Mouse (Mus musculus): Measurements from ENCODE around the gene Defa32. TPM values are rescaled to one million over a fixed set of nuclear protein-coding genes. Genes with fewer than 3 reads are reported as not detected.

Gene Defa32
- 1.7 TPM in 1 of 2 replicates, not detected in the other for polyA plus RNA-seq (2012; rRNA removed; ENCODE audit: low replicate concordance)

GRCm38 (mm10) chr8:21528732-21529131 is at the start of gene Defa32:
TSS of gene Defa32 (plus strand) at chr8:21529032.

DNA sequence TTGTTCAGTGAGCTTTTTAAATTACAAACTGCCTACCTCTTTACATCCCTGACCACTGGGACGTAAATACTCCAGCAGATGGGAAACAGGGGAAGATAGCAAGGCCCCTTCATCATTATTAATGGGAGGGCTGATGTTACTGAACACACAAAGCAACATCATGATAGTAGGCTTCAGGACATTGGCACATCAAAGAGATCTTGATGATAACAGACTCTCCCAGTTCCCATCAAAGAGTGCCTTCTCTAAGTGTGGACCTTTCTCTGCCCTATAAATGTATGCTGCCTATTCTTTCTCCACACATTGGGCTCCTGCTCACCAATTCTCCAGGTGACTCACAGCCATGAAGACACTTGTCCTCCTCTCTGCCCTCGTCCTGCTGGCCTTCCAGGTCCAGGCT is 19.9 kb upstream of the Defa32 start, which contains the start of gene Defa20:
Gene Defa20, plus strand, starts transcription at position 301 of the 400 bp plus-strand sequence.

GRCm38 (mm10) chr8:21565086-21565485 is 36.3 kb downstream of the Defa32 start, which contains the start of gene Defa37:
TSS of gene Defa37 (plus strand) at chr8:21565386.

Other genes with a start within 250 kb of the Defa32 start
- gene Defa27, start 213.5 kb upstream of the Defa32 start, polyA plus RNA-seq (2012; rRNA removed; ENCODE audit: low replicate concordance) = not detected in 2 replicates
- 87.2 and 348 TPM in 2 replicates for gene Defa29, start 202.0 kb upstream of the Defa32 start, polyA plus RNA-seq (2012; rRNA removed; ENCODE audit: low replicate concordance)
- 16.4 TPM in 1 of 2 replicates, not detected in the other for gene Defa2, start 150.5 kb upstream of the Defa32 start, polyA plus RNA-seq (2012; rRNA removed; ENCODE audit: low replicate concordance)
- gene Defa33, start 137.2 kb upstream of the Defa32 start, polyA plus RNA-seq (2012; rRNA removed; ENCODE audit: low replicate concordance) = 3.2 TPM in 1 of 2 replicates, not detected in the other
- 162 and 240 TPM in 2 replicates for gene Defa36, start 101.6 kb upstream of the Defa32 start, polyA plus RNA-seq (2012; rRNA removed; ENCODE audit: low replicate concordance)
- gene Gm7849, start 72.5 kb upstream of the Defa32 start, polyA plus RNA-seq (2012; rRNA removed; ENCODE audit: low replicate concordance) = 10.6 and 78.7 TPM in 2 replicates
- 8.4 TPM in 1 of 2 replicates, not detected in the other for gene Defa20, start 19.8 kb upstream of the Defa32 start, polyA plus RNA-seq (2012; rRNA removed; ENCODE audit: low replicate concordance)
- not detected in 2 replicates for gene Defa37, start 36.4 kb downstream of the Defa32 start, polyA plus RNA-seq (2012; rRNA removed; ENCODE audit: low replicate concordance)
- 0.45 TPM in 1 of 2 replicates, not detected in the other for gene Defa28, start 54.0 kb downstream of the Defa32 start, polyA plus RNA-seq (2012; rRNA removed; ENCODE audit: low replicate concordance)
- gene Gm7861, start 65.5 kb downstream of the Defa32 start, polyA plus RNA-seq (2012; rRNA removed; ENCODE audit: low replicate concordance) = 33.1 TPM in 1 of 2 replicates, not detected in the other
- 0.42 and 1.5 TPM in 2 replicates for gene Defa26, start 89.2 kb downstream of the Defa32 start, polyA plus RNA-seq (2012; rRNA removed; ENCODE audit: low replicate concordance)
- gene Defa17, start 126.7 kb downstream of the Defa32 start, polyA plus RNA-seq (2012; rRNA removed; ENCODE audit: low replicate concordance) = 8.3 and 19.8 TPM in 2 replicates
- not detected in 2 replicates for gene Defa34, start 136.8 kb downstream of the Defa32 start, polyA plus RNA-seq (2012; rRNA removed; ENCODE audit: low replicate concordance)
- gene AY761184, start 174.6 kb downstream of the Defa32 start, polyA plus RNA-seq (2012; rRNA removed; ENCODE audit: low replicate concordance) = 130 and 525 TPM in 2 replicates
- 1,037 and 1,891 TPM in 2 replicates for gene Defa24, start 205.5 kb downstream of the Defa32 start, polyA plus RNA-seq (2012; rRNA removed; ENCODE audit: low replicate concordance)